14 mouse cellular contexts compared by ENCODE assay signal in genomic region chr5:132489736-132490313, GRCm38 (mm10). TPM values are rescaled to one million over a fixed set of nuclear protein-coding genes. Genes with fewer than 3 reads are reported as not detected.
DNase-seq lines count a peak whose midpoint lies in the region; ATAC-seq and TF ChIP-seq lines count a peak whose summit lies in the region.
"Had no signal": no experiment of that assay in that cellular context is flagged by ENCODE, and none has a peak within 500 bp of the region (broad histone marks: within the 10 kb centered on the region; RNA-seq: fewer than 3 reads in every experiment).

No protein-coding gene starts in this region.

- H3K4me2 ChIP-seq in embryonic facial prominence, embryonic 14.5 days (ENCODE audit: low read depth, low read length), result peak overlapping the region; percentile 18
- H3K4me2 ChIP-seq in stomach, embryonic 14.5 days (replicated peaks; ENCODE audit: low read depth, low read length), result no peak overlapping the region
- H3K4me2 ChIP-seq: heart, embryonic 13.5 days; hindbrain, embryonic 12.5 days; liver, embryonic 13.5 days had no signal

- no peaks in the 10 kb centered on the region for H3K36me3 ChIP-seq in embryonic facial prominence, embryonic 14.5 days (ENCODE audit: control insufficient read depth, insufficient read depth, low read length)
- H3K36me3 ChIP-seq in stomach, embryonic 14.5 days (ENCODE audit: control insufficient read depth, insufficient read depth, low read length), result no peaks in the 10 kb centered on the region
- H3K36me3 ChIP-seq: heart, embryonic 13.5 days; hindbrain, embryonic 12.5 days; liver, embryonic 13.5 days had no signal

- H3K27ac ChIP-seq in layer of hippocampus, adult 2 months, result peak overlapping the region; percentile 72
- H3K27ac ChIP-seq in embryonic facial prominence, embryonic 14.5 days (replicated peaks; ENCODE audit: low read depth, low read length), result peak overlapping the region; percentile 82
- 0 out of 2 replicates have a peak overlapping the region, but pooled peaks have one; percentile 11 for H3K27ac ChIP-seq in stomach, embryonic 14.5 days (ENCODE audit: low read length)
- H3K27ac ChIP-seq: heart, embryonic 13.5 days; hindbrain, embryonic 12.5 days; liver, embryonic 13.5 days had no signal

- TF ChIP-seq CTCF in layer of hippocampus, adult 2 months (conservative IDR thresholded peaks at IDR 0.05), result no peak

- ATAC-seq in frontal cortex, adult (ENCODE audit: low TSS enrichment), result peak; percentile 57
- ATAC-seq in embryonic facial prominence, embryonic 14.5 days (ENCODE audit: low read depth), result peak; percentile 66
- ATAC-seq in stomach, embryonic 14.5 days (ENCODE audit: insufficient number of reproducible peaks, insufficient read depth, low FRiP score, low read depth), result no peak

- H3K9ac ChIP-seq in embryonic facial prominence, embryonic 14.5 days (ENCODE audit: low read depth, low read length), result no peak overlapping the region
- H3K9ac ChIP-seq in stomach, embryonic 14.5 days (replicated peaks; ENCODE audit: low read depth, low read length), result no peak overlapping the region
- H3K9ac ChIP-seq: heart, embryonic 13.5 days; hindbrain, embryonic 12.5 days; liver, embryonic 13.5 days had no signal

- no peaks in the 10 kb centered on the region for H3K27me3 ChIP-seq in embryonic facial prominence, embryonic 14.5 days (replicated peaks; ENCODE audit: control insufficient read depth, insufficient read depth, low read length)
- no peaks in the 10 kb centered on the region for H3K27me3 ChIP-seq in stomach, embryonic 14.5 days (ENCODE audit: control insufficient read depth, insufficient read depth, low read length)
- H3K27me3 ChIP-seq: heart, embryonic 13.5 days; hindbrain, embryonic 12.5 days; liver, embryonic 13.5 days had no signal

- peaks cover 51% of the 10 kb centered on the region for H3K4me1 ChIP-seq in embryonic facial prominence, embryonic 14.5 days (ENCODE audit: control insufficient read depth, insufficient read depth, low read length)
- H3K4me1 ChIP-seq in stomach, embryonic 14.5 days (ENCODE audit: control insufficient read depth, insufficient read depth, low read length), result peaks cover 30% of the 10 kb centered on the region

- 31% methylated on average over 7 of the region's 7 CpGs for WGBS in embryonic facial prominence, embryonic 14.5 days
- 58% methylated on average over 7 of the region's 7 CpGs for WGBS in stomach, embryonic 14.5 days

- no peaks in the 10 kb centered on the region for H3K9me3 ChIP-seq in embryonic facial prominence, embryonic 14.5 days (ENCODE audit: control insufficient read depth, low read length)
- H3K9me3 ChIP-seq in stomach, embryonic 14.5 days (ENCODE audit: control insufficient read depth, low read depth, low read length), result no peaks in the 10 kb centered on the region
- H3K9me3 ChIP-seq: heart, embryonic 13.5 days; hindbrain, embryonic 12.5 days; liver, embryonic 13.5 days had no signal

- DNase-seq in frontal cortex, adult 2 months (ENCODE audit: extremely low spot score in 1 of 2, low spot score in 1 of 2), result no peak
- peak in 1 of 2 experiments; percentile 23 for DNase-seq in layer of hippocampus, adult 2 months (ENCODE audit: low spot score in 2 of 2)
- no peak for DNase-seq in layer of hippocampus, adult 9-11 months
- peak; percentile 90 for DNase-seq in embryonic facial prominence, embryonic 14.5 days (ENCODE audit: low spot score)
- no peak for DNase-seq in adrenal gland, postnatal 25 days
- DNase-seq: kidney, adult 2 months; liver, embryonic 13.5 days; retina, postnatal 1 day had no signal

- no peak overlapping the region for H3K4me3 ChIP-seq in layer of hippocampus, adult 2 months
- no peak overlapping the region for H3K4me3 ChIP-seq in embryonic facial prominence, embryonic 14.5 days (ENCODE audit: low read depth, low read length)
- no peak overlapping the region for H3K4me3 ChIP-seq in stomach, embryonic 14.5 days (ENCODE audit: low read depth, low read length)
- H3K4me3 ChIP-seq: erythroblast, embryonic 14.5 days; heart, embryonic 13.5 days; hindbrain, embryonic 12.5 days; liver, embryonic 13.5 days had no signal

RNA-seq across cellular contexts. Expression of gene Auts2, which starts 53.3 kb away (rescaled TPM):
- 45.1 and 50.3 TPM in 2 replicates for polyA plus RNA-seq in frontal cortex, adult 2 months (2012; rRNA removed)
- 100 to 1,000 TPM; 157 to 188 TPM for total RNA-seq in layer of hippocampus, adult 2 months (2021)
- 29.4 and 35.2 TPM in 2 replicates for polyA plus RNA-seq in embryonic facial prominence, embryonic 14.5 days (2014; fragmentation: Nextera tagmentation; extraction: Ambion mirVana)
- polyA plus RNA-seq in stomach, embryonic 14.5 days (2014; fragmentation: Nextera tagmentation; extraction: Ambion mirVana), result 41.5 and 47.7 TPM in 2 replicates
- total RNA-seq in adrenal gland, postnatal 25 days (2021), result 75.7 and 98.4 TPM in 2 replicates
- total RNA-seq: monocyte, adult 5-6 weeks had no signal

Comparison
In these comparisons a context has a peak if more than half of its experiments do, and no peak if none do; other contexts are left out.
1. H3K27ac ChIP-seq: peak in every context shown above with its lines; median percentile 82 in embryonic facial prominence, embryonic 14.5 days; 72 in layer of hippocampus, adult 2 months; 11 in stomach, embryonic 14.5 days.